Mouse (Mus musculus): Measurements from ENCODE around the gene Coq9.
"Not testable (repeated sequence)": the region's sequence is repeated elsewhere in the genome, so short reads cannot be mapped to it uniquely, and the experiment has no call there.

Coq9 gene

GRCm38 (mm10) chr8:94821381-94821780, 16.7 kb upstream of the Coq9 start:
- DNase-seq (ENCODE audit: low read depth, low spot score): no peak

GRCm38 (mm10) chr8:94822637-94823560, 15.2 kb upstream of the Coq9 start:
- DNase-seq (ENCODE audit: low read depth, low spot score): peak; percentile 20

- DNase-seq (ENCODE audit: low read depth, low spot score): no peak
Observed at GRCm38 (mm10) chr8:94825170-94825569, 13.0 kb upstream of the Coq9 start.

- DNase-seq (ENCODE audit: low read depth, low spot score): no peak
Observed at GRCm38 (mm10) chr8:94826210-94826609, 11.9 kb upstream of the Coq9 start.

- DNase-seq (ENCODE audit: low read depth, low spot score): no peak
Observed at GRCm38 (mm10) chr8:94828284-94828683, 9.8 kb upstream of the Coq9 start.

GRCm38 (mm10) chr8:94833901-94834405, 4.2 kb upstream of the Coq9 start:
- DNase-seq (ENCODE audit: low read depth, low spot score): not testable (repeated sequence)

GRCm38 (mm10) chr8:94835751-94836150, 2.4 kb upstream of the Coq9 start:
- not testable (repeated sequence) for DNase-seq (ENCODE audit: low read depth, low spot score)

- DNase-seq (ENCODE audit: low read depth, low spot score): no peak
Observed at GRCm38 (mm10) chr8:94836456-94837240, 1.5 kb upstream of the Coq9 start.

- DNase-seq (ENCODE audit: low read depth, low spot score): no peak
Observed at GRCm38 (mm10) chr8:94838600-94838999, 479 bp downstream of the Coq9 start.

GRCm38 (mm10) chr8:94841183-94841582, 3.1 kb downstream of the Coq9 start:
- DNase-seq (ENCODE audit: low read depth, low spot score): no peak

GRCm38 (mm10) chr8:94850049-94850448, 11.9 kb downstream of the Coq9 start:
- DNase-seq (ENCODE audit: low read depth, low spot score): no peak

GRCm38 (mm10) chr8:94854761-94855160, 16.6 kb downstream of the Coq9 start:
- DNase-seq (ENCODE audit: low read depth, low spot score): not testable (repeated sequence)

GRCm38 (mm10) chr8:94857011-94857345, 18.9 kb downstream of the Coq9 start:
- no peak for DNase-seq (ENCODE audit: low read depth, low spot score)

- peak; percentile 76 for DNase-seq (ENCODE audit: low read depth, low spot score)
Observed at GRCm38 (mm10) chr8:94857346-94858173, 19.4 kb downstream of the Coq9 start, which contains the start of gene Polr2c. Polr2c (plus strand) TSS chr8:94857450.

- no peak for DNase-seq (ENCODE audit: low read depth, low spot score)
Observed at GRCm38 (mm10) chr8:94861352-94861910, 23.3 kb downstream of the Coq9 start.

GRCm38 (mm10) chr8:94862487-94863220, 24.5 kb downstream of the Coq9 start:
- no peak for DNase-seq (ENCODE audit: low read depth, low spot score)

GRCm38 (mm10) chr8:94863897-94864673, 26.0 kb downstream of the Coq9 start:
- DNase-seq (ENCODE audit: low read depth, low spot score): no peak

- no peak for DNase-seq (ENCODE audit: low read depth, low spot score)
Observed at GRCm38 (mm10) chr8:94865292-94865691, 27.2 kb downstream of the Coq9 start.

- no peak for DNase-seq (ENCODE audit: low read depth, low spot score)
Observed at GRCm38 (mm10) chr8:94866921-94867320, 28.8 kb downstream of the Coq9 start.

- no peak for DNase-seq (ENCODE audit: low read depth, low spot score)
Observed at GRCm38 (mm10) chr8:94869146-94869545, 31.0 kb downstream of the Coq9 start.
